Mouse (Mus musculus) MEL (cell line): Measurements from ENCODE around the gene Rspry1. TPM values are rescaled to one million over a fixed set of nuclear protein-coding genes. Genes with fewer than 3 reads are reported as not detected.

ENCODE experiments used
- DNase-seq: peaks from one replicate; pipeline ENCODE4 v3.0.0; 2011; ENCODE audit warnings: low read depth, low spot score
- H3K27ac ChIP-seq: 2 replicates; pipeline ENCODE4 v1.5.1; 2012; ENCODE audit warnings: low read depth, mild to moderate bottlenecking, control low read depth, low read length, moderate library complexity; ENCODE audit not compliant: control insufficient read depth
- H3K27me3 ChIP-seq, 2 experiments: fragments of 150-350 bp in 1 of 2; sonication (generic) in 1 of 2; 2 replicates each; pipeline ENCODE4 v1.6.1; 2012; ENCODE audit warnings: low read length in 2 of 2, mild to moderate bottlenecking in 2 of 2, improper control_type of control experiment in 1 of 2, moderate library complexity in 1 of 2; ENCODE audit not compliant: insufficient read depth in 2 of 2, control insufficient read depth in 1 of 2
- H3K36me3 ChIP-seq, 2 experiments: 2 replicates each; pipeline ENCODE4 v1.6.1; 2012 to 2014; ENCODE audit warnings: low read length in 2 of 2, improper control_type of control experiment in 1 of 2, inconsistent platforms in 1 of 2, mild to moderate bottlenecking in 1 of 2; ENCODE audit not compliant: insufficient read depth in 2 of 2, control insufficient read depth in 1 of 2
- H3K4me1 ChIP-seq, 2 experiments: fragments of 150-350 bp in 1 of 2; sonication (generic) in 1 of 2; 2 replicates each; pipeline ENCODE4 v1.6.1; 2012; ENCODE audit warnings: low read length in 2 of 2, improper control_type of control experiment in 1 of 2, mild to moderate bottlenecking in 1 of 2; ENCODE audit not compliant: insufficient read depth in 2 of 2, control insufficient read depth in 1 of 2
- H3K4me3 ChIP-seq, 2 experiments: fragments of 150-350 bp in 1 of 2; sonication (generic) in 1 of 2; 2 replicates each; pipeline ENCODE4 v1.5.1; 2012; ENCODE audit warnings: low read depth in 2 of 2, low read length in 2 of 2, mild to moderate bottlenecking in 2 of 2, moderate library complexity in 2 of 2, control low read depth in 1 of 2, improper control_type of control experiment in 1 of 2; ENCODE audit not compliant: control insufficient read depth in 1 of 2, insufficient read depth in 1 of 2
- H3K79me2 ChIP-seq: 2 replicates; pipeline ENCODE4 v1.6.1; 2012; ENCODE audit warnings: mild to moderate bottlenecking, low read length, moderate library complexity; ENCODE audit not compliant: control insufficient read depth, poor library complexity, insufficient read depth
- H3K9ac ChIP-seq: 2 replicates; pipeline ENCODE4 v1.6.1; 2012; ENCODE audit warnings: low read depth, mild to moderate bottlenecking, control low read depth, low read length, moderate library complexity; ENCODE audit not compliant: control insufficient read depth, poor library complexity, severe bottlenecking
- H3K9me3 ChIP-seq: fragments of 150-350 bp; sonication (generic); replicated peaks from 2 replicates; pipeline ENCODE4 v1.6.1; 2012; ENCODE audit warnings: mild to moderate bottlenecking, low read length, improper control_type of control experiment, moderate library complexity; ENCODE audit not compliant: insufficient read depth
- CHD2 ChIP-seq: IDR thresholded peaks from 2 replicates; pipeline ENCODE4 v1.6.1; 2011; ENCODE audit warnings: low read length, improper control_type of control experiment
- E2F4 ChIP-seq: IDR thresholded peaks from 2 replicates; pipeline ENCODE4 v1.6.1; 2011; ENCODE audit warnings: low read depth, low read length, improper control_type of control experiment, borderline replicate concordance
- ELF1 ChIP-seq: IDR thresholded peaks from 2 replicates; pipeline ENCODE4 v1.6.1; 2014; ENCODE audit warnings: low read depth, mild to moderate bottlenecking, inconsistent platforms, low read length, improper control_type of control experiment, moderate library complexity
- GABPA ChIP-seq: IDR thresholded peaks from 2 replicates; pipeline ENCODE4 v1.6.1; 2012; ENCODE audit warnings: low read depth, mild to moderate bottlenecking, inconsistent platforms, low read length, improper control_type of control experiment, moderate library complexity
- GATA1 ChIP-seq: IDR thresholded peaks from 2 replicates; pipeline ENCODE4 v1.6.1; 2011; ENCODE audit warnings: low read depth, low read length, improper control_type of control experiment
- HCFC1 ChIP-seq: IDR thresholded peaks from 2 replicates; pipeline ENCODE4 v1.6.1; 2012; ENCODE audit warnings: low read depth, mild to moderate bottlenecking, inconsistent platforms, low read length, improper control_type of control experiment, moderate library complexity
- JUND ChIP-seq: IDR thresholded peaks from 2 replicates; pipeline ENCODE4 v1.6.1; 2011; ENCODE audit warnings: low read depth, mild to moderate bottlenecking, improper control_type of control experiment, low read length
- KAT2A ChIP-seq: conservative IDR thresholded peaks from 2 replicates; pipeline ENCODE4 v1.6.1; 2012; ENCODE audit warnings: low read depth, low read length, improper control_type of control experiment, inconsistent platforms
- MAX ChIP-seq: IDR thresholded peaks from 2 replicates; pipeline ENCODE4 v1.6.1; 2011; ENCODE audit warnings: low read length, improper control_type of control experiment
- MYB ChIP-seq: IDR thresholded peaks from 2 replicates; pipeline ENCODE4 v1.6.1; 2011; ENCODE audit warnings: mild to moderate bottlenecking, low read depth, low read length, improper control_type of control experiment
- MYC ChIP-seq: IDR thresholded peaks from 2 replicates; pipeline ENCODE4 v1.6.1; 2011; ENCODE audit warnings: low read depth, mild to moderate bottlenecking, low read length, improper control_type of control experiment, moderate library complexity
- POLR2AphosphoS5 ChIP-seq: IDR thresholded peaks from 2 replicates; pipeline ENCODE4 v1.6.1; 2012; ENCODE audit warnings: low read depth, borderline replicate concordance, mild to moderate bottlenecking, inconsistent platforms, low read length, moderate library complexity, mixed read lengths
- RCOR1 ChIP-seq: IDR thresholded peaks from 2 replicates; pipeline ENCODE4 v1.6.1; 2012; ENCODE audit warnings: low read depth, mild to moderate bottlenecking, inconsistent platforms, low read length, improper control_type of control experiment
- TBP ChIP-seq: IDR thresholded peaks from 2 replicates; pipeline ENCODE4 v1.8.0; 2011; ENCODE audit warnings: low read depth, low read length, improper control_type of control experiment
- TCF12 ChIP-seq: IDR thresholded peaks from 2 replicates; pipeline ENCODE4 v1.6.1; 2014; ENCODE audit warnings: low read depth, mild to moderate bottlenecking, inconsistent platforms, low read length, improper control_type of control experiment, moderate library complexity
- UBTF ChIP-seq: IDR thresholded peaks from 2 replicates; pipeline ENCODE4 v1.6.1; 2012; ENCODE audit warnings: low read depth, mild to moderate bottlenecking, inconsistent platforms, low read length, improper control_type of control experiment, moderate library complexity, borderline replicate concordance; ENCODE audit not compliant: insufficient read depth
- USF2 ChIP-seq, 2 experiments: IDR thresholded peaks; 2 replicates each; pipeline ENCODE4 v1.6.1; 2011 to 2012; ENCODE audit warnings: improper control_type of control experiment in 2 of 2, low read length in 2 of 2, borderline replicate concordance in 1 of 2, inconsistent platforms in 1 of 2, low read depth in 1 of 2, mild to moderate bottlenecking in 1 of 2; ENCODE audit not compliant: insufficient read depth in 1 of 2
- ZKSCAN1 ChIP-seq: IDR thresholded peaks from 2 replicates; pipeline ENCODE4 v1.6.1; 2012; ENCODE audit warnings: low read depth, mild to moderate bottlenecking, inconsistent platforms, low read length, improper control_type of control experiment, moderate library complexity
- ZMIZ1 ChIP-seq: IDR thresholded peaks from 2 replicates; pipeline ENCODE4 v1.6.1; 2012; ENCODE audit warnings: low read depth, mild to moderate bottlenecking, inconsistent platforms, low read length, improper control_type of control experiment, moderate library complexity
- polyA plus RNA-seq, 2 experiments: library from polyadenylated mRNA; stranded (reverse) in 1 of 2; unstranded in 1 of 2; fragments of >175 nt in 1 of 2; fragments of >200 nt in 1 of 2; gene quantifications; 2 replicates each; pipeline versions ENCODE4 v1.2.1 to v1.2.4; 2012; ENCODE audit warnings: low replicate concordance in 2 of 2, low read depth in 1 of 2; ENCODE audit not compliant: insufficient read length in 2 of 2, insufficient read depth in 1 of 2, missing spikeins in 1 of 2
- total RNA-seq: library from RNA; depleted of rRNA; stranded (reverse); fragments of 300-350 nt; gene quantifications from 2 replicates; pipeline ENCODE4 v1.2.3, GENCODE M21; 2012

The Rspry1 gene
- total and polyA plus RNA-seq, 3 experiments = 24.5 to 32.2 TPM; not detected in 1

- no peaks in the 10 kb centered on the region for H3K9me3 ChIP-seq
- no peaks in the 10 kb centered on the region; a peak in 2 of 4 replicates for H3K27me3 ChIP-seq
- H3K79me2 ChIP-seq = no peaks in the 10 kb centered on the region
- H3K4me1 ChIP-seq = peaks cover 0 to 4% of the 10 kb centered on the region in 2 experiments; a peak in 1 of 4 replicates
- H3K27ac ChIP-seq = no peak overlapping the region
- H3K4me3 ChIP-seq = no peak overlapping the region
- no peak overlapping the region for H3K9ac ChIP-seq
- TF ChIP-seq TCF12 (no peak), ELF1 (no peak)
- DNase-seq = no peak
- no peaks in the 10 kb centered on the region for H3K36me3 ChIP-seq
Measured at GRCm38 (mm10) chr8:94697956-94698355, 96.2 kb downstream of the Rspry1 start.

- H3K9ac ChIP-seq = no peak overlapping the region
- TF ChIP-seq TCF12 (no peak), GABPA (no peak), MYC (no peak), GATA1 (no peak), POLR2AphosphoS5 (no peak), MYB (no peak), JUND (no peak), USF2 (IDR thresholded peaks at IDR 0.05; ENCODE audit: borderline replicate concordance in 1 of 2, insufficient read depth in 1 of 2, low read depth in 1 of 2, low read length in 2 of 2) (no peak), MAX (no peak), CHD2 (no peak), UBTF (no peak), ZKSCAN1 (no peak), KAT2A (no peak), E2F4 (no peak), RCOR1 (no peak), HCFC1 (no peak), ZMIZ1 (no peak), TBP (no peak)
- TF ChIP-seq, all 39 proteins: peak for 0
- no peaks in the 10 kb centered on the region for H3K9me3 ChIP-seq
- peaks cover 0 to 4% of the 10 kb centered on the region in 2 experiments; a peak in 1 of 4 replicates for H3K4me1 ChIP-seq
- no peak for DNase-seq
- no peaks in the 10 kb centered on the region for H3K36me3 ChIP-seq
- H3K79me2 ChIP-seq = no peaks in the 10 kb centered on the region
- no peak overlapping the region for H3K4me3 ChIP-seq
- no peaks in the 10 kb centered on the region; a peak in 2 of 4 replicates for H3K27me3 ChIP-seq
- H3K27ac ChIP-seq = no peak overlapping the region
Measured at GRCm38 (mm10) chr8:94699366-94699765, 97.6 kb downstream of the Rspry1 start.
